Mouse (Mus musculus): ENCODE results near the gene Gm21671.
"Not testable (repeated sequence)": the region's sequence is repeated elsewhere in the genome, so short reads cannot be mapped to it uniquely, and the experiment has no call there.

Gene Gm21671

DNA sequence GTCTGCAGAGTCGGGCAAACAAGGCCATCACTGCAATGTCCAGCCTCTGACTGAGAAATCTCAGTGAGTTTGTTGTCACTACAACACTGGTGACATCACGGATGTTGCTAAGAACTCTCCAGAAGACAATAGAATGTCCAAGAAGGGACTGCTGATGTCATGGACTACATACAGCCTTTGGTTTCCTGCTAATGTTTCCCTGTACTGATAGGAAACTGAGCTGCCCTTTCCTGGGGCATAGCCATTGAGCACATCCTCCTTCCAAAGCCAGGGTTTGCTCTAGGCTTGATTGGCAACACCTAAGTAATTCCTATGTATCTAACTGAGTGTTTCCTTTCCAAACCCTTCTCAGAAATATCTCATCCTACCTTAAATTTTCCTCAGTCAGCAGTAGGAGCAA is at the start of gene Gm21671:
Gm21671 (minus strand) TSS at position 101 of the 400 bp plus-strand sequence.
- DNase-seq = not testable (repeated sequence)

DNA sequence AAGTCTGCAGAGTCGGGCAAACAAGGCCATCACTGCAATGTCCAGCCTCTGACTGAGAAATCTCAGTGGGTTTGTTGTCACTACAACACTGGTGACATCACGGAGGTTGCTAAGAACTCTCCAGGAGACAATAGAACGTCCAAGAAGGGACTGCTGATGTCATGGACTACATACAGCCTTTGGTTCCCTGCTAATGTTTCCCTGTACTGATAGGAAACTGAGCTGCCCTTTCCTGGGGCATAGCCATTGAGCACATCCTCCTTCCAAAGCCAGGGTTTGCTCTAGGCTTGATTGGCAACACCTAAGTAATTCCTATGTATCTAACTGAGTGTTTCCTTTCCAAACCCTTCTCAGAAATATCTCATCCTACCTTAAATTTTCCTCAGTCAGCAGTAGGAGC is 34.3 kb upstream of the Gm21671 start, which contains the start of gene Gm21698:
Gm21698 (minus strand) TSS at position 101 of the 400 bp plus-strand sequence.
- DNase-seq = not testable (repeated sequence)

DNA sequence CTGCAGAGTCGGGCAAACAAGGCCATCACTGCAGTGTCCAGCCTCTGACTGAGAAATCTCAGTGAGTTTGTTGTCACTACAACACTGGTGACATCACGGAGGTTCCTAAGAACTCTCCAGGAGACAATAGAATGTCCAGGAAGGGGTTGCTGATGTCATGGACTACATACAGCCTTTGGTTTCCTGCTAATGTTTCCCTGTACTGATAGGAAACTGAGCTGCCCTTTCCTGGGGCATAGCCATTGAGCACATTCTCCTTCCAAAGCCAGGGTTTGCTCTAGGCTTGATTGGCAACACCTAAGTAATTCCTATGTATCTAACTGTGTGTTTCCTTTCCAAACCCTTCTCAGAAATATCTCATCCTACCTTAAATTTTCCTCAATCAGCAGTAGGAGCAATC is 18.3 kb upstream of the Gm21671 start, which contains the start of gene Gm21680:
Gm21680 (minus strand) TSS at position 101 of the 400 bp plus-strand sequence.
- DNase-seq = not testable (repeated sequence)

DNA sequence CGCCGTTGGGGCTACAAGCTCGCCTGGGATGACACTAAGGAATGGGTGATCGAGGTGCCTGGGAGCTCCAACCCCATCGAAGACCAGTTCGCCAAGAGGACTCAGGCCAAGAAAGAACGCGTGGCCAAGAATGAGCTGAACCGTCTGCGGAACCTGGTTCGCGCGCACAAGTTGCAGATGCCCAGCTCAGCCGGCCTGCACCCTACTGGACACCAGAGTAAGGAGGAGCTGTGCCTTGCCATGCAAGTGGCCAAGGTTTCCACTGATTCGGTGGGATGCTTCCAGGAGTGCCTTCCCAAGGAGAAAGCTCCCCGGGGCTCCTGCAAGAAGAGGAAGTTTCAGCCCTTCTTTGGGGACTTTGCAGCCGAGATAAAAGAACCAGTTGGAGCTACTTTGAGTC is 2.8 kb upstream of the Gm21671 start:
- DNase-seq = not testable (repeated sequence)

DNA sequence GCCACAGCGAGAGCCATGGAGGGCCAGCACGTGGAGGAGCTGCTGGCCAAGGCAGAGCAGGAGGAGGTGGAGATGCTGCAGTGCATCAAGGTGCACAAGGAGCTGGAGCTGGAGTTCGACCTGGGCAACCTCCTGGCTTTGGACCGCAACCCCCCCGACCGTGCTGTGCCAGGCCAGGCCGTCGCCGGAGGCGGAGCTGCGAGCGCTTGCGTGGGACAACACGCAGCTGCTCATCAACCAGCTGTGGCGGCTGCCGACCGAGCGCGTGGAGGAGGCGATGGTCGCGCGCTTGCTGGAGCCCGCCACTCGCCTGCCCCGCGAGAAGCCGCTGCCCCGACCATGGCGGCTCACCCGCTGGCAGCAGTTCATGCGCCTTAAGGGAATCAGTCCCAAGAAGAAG is 2.4 kb upstream of the Gm21671 start:
- not testable (repeated sequence) for DNase-seq

DNA sequence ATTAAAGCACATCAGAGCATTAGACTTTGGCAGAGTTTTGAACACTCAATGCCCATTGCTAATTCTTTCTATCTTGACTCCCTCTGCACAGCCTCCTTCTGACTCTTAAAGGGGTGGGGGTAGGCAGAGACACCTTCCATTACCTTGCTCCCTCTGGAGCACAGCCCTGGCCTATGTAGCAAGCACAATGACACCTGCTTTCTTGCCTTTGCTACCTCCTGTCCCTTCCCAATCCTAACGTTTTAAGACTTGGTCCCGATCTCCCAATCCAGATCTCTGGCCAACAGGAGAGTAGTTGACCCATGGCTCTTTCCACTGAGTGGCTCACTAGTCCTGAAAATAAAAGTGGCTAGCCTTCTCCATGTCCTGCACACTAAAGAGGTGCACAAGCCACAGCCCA is 8.8 kb downstream of the Gm21671 start:
- not testable (repeated sequence) for DNase-seq

DNA sequence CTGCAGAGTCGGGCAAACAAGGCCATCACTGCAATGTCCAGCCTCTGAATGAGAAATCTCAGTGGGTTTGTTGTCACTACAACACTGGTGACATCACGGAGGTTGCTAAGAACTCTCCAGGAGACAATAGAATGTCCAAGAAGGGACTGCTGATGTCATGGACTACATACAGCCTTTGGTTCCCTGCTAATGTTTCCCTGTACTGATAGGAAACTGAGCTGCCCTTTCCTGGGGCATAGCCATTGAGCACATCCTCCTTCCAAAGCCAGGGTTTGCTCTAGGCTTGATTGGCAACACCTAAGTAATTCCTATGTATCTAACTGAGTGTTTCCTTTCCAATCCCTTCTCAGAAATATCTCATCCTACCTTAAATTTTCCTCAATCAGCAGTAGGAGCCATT is 11.9 kb downstream of the Gm21671 start, which contains the start of gene Gm21663:
Gm21663 (minus strand) TSS at position 101 of the 400 bp plus-strand sequence.
- not testable (repeated sequence) for DNase-seq
